Mouse (Mus musculus) yolk sac, embryonic 10.5 days (tissue): ENCODE measurements around the gene Neil3.
A peak's percentile ranks its signal among the peaks of the same experiment; 100 is the strongest.

ENCODE experiments used
- DNase-seq: peaks from one replicate; pipeline ENCODE4 v3.0.0-alpha.2; 2017; ENCODE audit warnings: low spot score

Gene Neil3

GRCm38 (mm10) chr8:53638495-53639171, at the start of gene Neil3:
Neil3 (minus strand) TSS chr8:53639065.
- peak; percentile 91 for DNase-seq

DNA sequence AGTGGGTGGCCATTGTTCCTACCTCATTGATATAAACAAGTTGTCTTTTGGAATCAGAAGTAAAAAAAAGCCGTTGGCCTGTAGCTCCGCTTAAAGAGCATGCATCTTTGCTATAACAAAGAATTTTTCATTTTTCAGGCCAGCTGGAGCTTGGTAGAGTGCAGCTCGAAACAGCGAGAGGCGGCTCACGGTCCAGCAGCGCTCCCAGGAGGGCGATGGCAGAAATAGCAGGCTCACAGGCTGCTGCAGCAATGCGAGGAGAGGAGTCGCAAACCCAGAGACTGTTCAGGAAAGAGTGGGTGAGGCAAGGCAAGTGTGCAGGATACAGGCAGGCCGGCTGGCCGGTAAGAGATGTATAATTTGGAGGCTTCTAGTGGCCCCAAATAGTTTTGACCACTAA, 42.0 kb upstream of the Neil3 start:
- DNase-seq, result no peak

GRCm38 (mm10) chr8:53663946-53664345, 25.1 kb upstream of the Neil3 start:
- DNase-seq, result peak; percentile 38

DNA sequence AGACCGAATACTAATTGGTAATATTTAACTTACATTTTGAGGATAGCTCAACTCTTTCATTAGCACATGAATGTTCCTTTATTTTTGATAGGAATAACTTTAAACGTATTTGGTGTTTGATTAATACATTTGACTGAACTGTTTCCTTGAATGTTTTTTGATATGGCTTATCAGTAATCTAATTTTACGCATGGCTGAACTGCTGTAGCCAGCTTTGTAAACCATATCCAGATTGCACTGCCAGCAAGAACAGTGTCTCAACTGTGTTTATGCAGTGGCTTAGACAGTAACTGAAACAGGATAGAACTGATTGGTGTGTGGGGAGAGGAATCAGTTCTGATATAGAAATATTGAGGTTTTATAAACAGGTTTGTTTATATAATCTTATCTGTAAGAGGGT, 22.6 kb upstream of the Neil3 start:
- DNase-seq, result no peak

- DNase-seq, result no peak
These were observed 8.2 kb downstream of the Neil3 start for GRCm38 (mm10) chr8:53630618-53631017.

DNA sequence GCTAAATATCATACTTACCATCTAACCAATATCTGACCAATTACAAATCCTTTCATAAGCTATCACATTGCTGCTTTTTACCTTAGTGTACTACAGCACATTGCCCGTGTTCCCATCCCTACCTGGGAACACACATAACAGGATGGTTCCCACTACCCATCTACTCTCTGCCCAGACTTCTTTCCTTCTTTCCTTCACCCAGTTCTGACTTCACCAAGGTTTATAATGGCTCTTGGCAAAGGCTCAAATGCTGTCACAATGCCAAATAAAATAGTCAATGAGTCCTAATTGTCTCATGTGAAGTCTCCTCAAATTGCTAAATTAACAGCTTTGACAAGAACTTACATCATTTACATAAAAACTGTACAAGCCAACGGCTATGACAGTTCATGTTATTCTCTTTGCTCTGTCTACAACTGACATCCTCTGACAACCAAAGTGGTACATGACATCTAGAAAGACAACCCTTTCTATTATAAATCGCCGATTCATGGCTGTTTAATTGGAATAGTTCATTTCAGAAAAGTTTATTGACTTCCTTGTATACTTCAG, 9.9 kb downstream of the Neil3 start:
- DNase-seq, result no peak

- DNase-seq, result no peak
These were observed 15.4 kb downstream of the Neil3 start for GRCm38 (mm10) chr8:53623425-53623824.

- DNase-seq, result no peak
These were observed 19.7 kb downstream of the Neil3 start for GRCm38 (mm10) chr8:53619196-53619595.

GRCm38 (mm10) chr8:53614288-53614646, 24.6 kb downstream of the Neil3 start:
- DNase-seq, result no peak

- DNase-seq, result peak; percentile 49
These were observed 25.1 kb downstream of the Neil3 start for GRCm38 (mm10) chr8:53613577-53614287.

GRCm38 (mm10) chr8:53612297-53612696, 26.6 kb downstream of the Neil3 start:
- no peak for DNase-seq

DNA sequence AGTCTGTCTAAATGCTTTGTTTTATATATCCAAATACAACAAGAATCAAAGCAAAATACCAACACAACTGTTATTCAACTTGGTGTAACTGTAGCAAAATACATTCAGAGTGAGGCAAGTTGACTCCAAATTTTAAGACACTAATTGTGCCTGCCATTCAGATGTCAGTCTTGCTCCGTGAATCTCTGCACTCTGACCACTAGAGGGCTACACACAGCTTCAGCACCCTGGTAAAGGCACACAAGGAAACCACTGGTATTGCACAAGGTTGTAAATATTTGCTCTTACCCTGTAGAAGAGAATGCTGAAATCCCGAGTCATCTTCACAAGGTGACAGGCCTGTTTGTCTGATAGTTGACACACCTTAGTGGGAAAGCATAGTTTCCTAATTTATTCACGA, 31.8 kb downstream of the Neil3 start:
- peak; percentile 50 for DNase-seq

DNA sequence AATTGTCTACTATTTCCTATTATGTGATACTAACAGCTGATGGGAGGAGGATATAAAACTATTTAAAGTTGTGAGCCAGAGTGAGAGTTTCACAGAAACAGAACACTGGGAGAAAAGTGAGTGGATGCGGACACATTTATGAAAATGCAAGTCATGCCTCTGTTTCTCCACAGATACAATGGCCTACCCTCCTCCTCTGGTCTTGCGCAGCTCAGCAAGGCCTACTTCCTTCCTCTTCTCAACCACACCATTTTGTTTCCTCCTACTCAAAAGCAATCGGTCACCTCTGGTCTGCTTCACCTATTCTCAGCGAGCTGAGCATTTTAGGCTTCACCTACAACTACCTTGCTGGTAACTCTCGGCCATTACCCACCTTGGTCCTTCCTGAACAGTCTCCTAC, 34.0 kb downstream of the Neil3 start:
- no peak for DNase-seq

- no peak for DNase-seq
These were observed 35.2 kb downstream of the Neil3 start for GRCm38 (mm10) chr8:53603672-53604071.

DNA sequence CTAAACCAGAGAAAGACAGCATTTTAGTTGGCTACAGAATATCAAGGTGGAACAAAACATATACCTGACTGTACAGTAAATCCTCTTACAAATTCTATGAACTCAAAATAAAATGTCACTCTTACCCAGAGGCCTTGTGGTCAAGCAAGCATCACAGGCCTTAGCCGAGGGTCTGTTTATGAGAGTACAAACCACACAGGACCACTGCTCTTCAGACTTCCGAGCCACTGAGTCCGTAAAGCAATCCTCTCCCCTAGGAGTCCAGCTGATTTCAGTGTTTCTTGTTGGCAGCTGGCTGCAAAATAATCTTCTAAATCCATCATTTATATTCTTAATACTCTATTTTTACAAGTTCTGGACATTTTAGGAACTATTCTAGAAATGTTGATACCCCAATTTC, 38.0 kb downstream of the Neil3 start:
- DNase-seq, result no peak

GRCm38 (mm10) chr8:53600025-53600811, 38.6 kb downstream of the Neil3 start:
- no peak for DNase-seq

- DNase-seq, result no peak
These were observed 40.8 kb downstream of the Neil3 start for GRCm38 (mm10) chr8:53598101-53598500.

DNA sequence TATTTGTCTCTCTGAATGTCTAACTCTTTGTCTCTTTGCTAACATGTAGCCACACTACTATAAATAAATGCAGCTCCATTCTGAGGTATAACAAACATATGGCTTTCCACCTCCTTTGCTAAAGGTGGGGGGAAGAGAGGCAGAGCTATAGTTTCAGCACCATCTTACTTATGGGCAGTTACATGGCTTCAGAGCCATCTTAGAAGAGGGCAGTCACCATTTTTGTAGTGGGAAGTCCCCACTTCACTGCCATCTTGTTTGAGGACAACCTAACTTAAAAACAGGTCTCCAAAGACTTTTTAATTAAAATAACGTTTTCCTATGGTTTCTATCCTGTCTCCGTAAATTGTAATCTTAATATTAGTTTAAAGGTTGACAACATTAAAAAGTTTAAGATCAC, 47.1 kb downstream of the Neil3 start:
- no peak for DNase-seq

DNA sequence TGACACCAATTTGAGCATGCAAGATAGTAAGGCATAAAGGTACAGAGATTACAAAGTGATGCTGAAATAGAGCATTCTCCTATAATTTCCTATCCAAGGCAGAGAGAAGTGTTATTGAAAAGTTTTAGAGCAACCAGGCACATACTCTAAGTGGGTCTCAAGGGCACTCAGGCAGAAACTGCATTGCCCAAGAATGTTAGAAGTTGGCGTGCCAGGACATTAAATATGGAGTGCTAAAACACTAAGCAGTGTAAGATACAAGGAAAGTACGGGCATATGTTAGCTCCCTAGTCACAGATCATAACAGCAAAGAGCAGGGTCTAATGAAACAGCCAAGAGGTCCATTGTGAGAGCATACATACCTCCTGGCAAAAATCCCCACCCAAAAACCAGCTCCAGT, 65.3 kb downstream of the Neil3 start:
- DNase-seq, result no peak

GRCm38 (mm10) chr8:53566223-53566622, 72.6 kb downstream of the Neil3 start:
- no peak for DNase-seq

DNA sequence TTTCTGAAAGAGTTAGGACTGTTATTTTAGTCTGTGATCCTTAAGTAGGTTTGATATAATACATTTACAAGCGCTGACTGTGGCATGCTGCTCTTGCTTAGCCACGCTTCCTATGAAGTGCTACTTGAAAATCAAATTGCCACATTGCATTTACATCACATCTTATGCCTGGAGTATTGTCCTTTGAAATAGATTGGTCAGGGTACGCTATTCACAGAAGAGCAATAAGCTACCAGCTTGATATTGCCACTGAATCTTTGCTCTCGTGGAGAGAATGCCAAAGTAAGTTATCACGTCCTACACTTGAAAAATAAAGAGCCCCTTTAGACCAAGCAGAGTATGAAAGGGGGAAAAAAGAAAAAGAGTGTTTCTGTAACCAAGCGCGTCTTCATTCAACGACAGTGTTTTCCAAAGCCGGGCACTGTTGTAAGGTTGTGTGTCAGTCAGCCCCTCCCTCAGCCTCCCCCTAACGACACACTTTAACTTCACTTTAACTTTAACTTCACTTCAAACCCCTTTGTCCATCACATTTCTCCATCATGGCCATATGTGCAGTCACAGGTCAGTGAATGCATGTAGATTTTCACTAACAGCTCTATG, 76.3 kb downstream of the Neil3 start:
- DNase-seq, result no peak

DNA sequence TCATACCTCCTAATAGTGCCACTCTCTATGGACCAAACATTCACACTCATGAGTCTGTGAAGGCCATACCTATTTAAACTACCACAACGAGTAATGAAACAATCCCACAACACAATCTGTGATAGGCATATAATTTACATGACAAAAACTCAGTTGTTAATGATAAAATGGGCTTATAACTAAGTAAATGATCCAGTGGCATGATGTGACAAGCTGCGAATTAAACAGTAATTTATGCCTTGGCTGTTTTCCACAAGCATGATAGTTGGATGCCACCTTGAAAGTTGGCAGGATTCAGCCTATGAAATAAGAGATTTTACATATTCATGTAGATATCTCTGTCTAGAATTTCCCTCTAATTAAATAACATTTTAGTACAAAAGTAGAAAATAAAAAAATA, 99.3 kb downstream of the Neil3 start:
- no peak for DNase-seq
